Mouse (Mus musculus) spleen, adult 2 months (tissue): ENCODE results near the gene Nceh1. TPM values are rescaled to one million over a fixed set of nuclear protein-coding genes. Genes with fewer than 3 reads are reported as not detected.

Experiments
- DNase-seq, 2 experiments: peaks; one replicate each; pipeline versions ENCODE4 v3.0.0 to v3.0.0-alpha.2; 2012 to 2021; ENCODE audit warnings: low spot score in 2 of 2, low read depth in 1 of 2
- H3K27ac ChIP-seq: fragments of 200-500 bp; 2 replicates; pipeline ENCODE4 v1.5.1; 2012; ENCODE audit warnings: low read length, inconsistent platforms; ENCODE audit not compliant: insufficient read depth
- H3K27me3 ChIP-seq: fragments of 200-500 bp; 2 replicates; pipeline ENCODE4 v1.6.1; 2012; ENCODE audit warnings: mild to moderate bottlenecking, moderate library complexity, low read length, inconsistent platforms; ENCODE audit not compliant: control insufficient read depth, insufficient read depth
- H3K36me3 ChIP-seq: fragments of 200-500 bp; 2 replicates; pipeline ENCODE4 v1.6.1; 2012; ENCODE audit warnings: mild to moderate bottlenecking, low read length, inconsistent platforms; ENCODE audit not compliant: control insufficient read depth, insufficient read depth
- H3K4me1 ChIP-seq: fragments of 200-500 bp; 2 replicates; pipeline ENCODE4 v1.6.1; 2011; ENCODE audit warnings: inconsistent platforms; ENCODE audit not compliant: control insufficient read depth, insufficient read depth, insufficient read length
- H3K4me3 ChIP-seq: fragments of 200-500 bp; 2 replicates; pipeline ENCODE4 v1.5.1; 2011; ENCODE audit warnings: mild to moderate bottlenecking, inconsistent platforms; ENCODE audit not compliant: insufficient read depth, insufficient read length; ENCODE audit errors: extremely low read depth
- CTCF ChIP-seq: fragments of 200-500 bp; IDR thresholded peaks from 2 replicates; pipeline ENCODE4 v1.5.1; 2011; ENCODE audit warnings: mild to moderate bottlenecking, inconsistent platforms; ENCODE audit not compliant: insufficient read depth, insufficient read length, insufficient replicate concordance; ENCODE audit errors: extremely low read depth
- POLR2A ChIP-seq: fragments of 200-500 bp; IDR thresholded peaks from 2 replicates; pipeline ENCODE4 v1.6.1; 2011; ENCODE audit warnings: low read depth, low read length, inconsistent platforms
- WGBS: fragments of 180-500 bp; shearing (Covaris S2); methylation state at CpG from one replicate; pipeline ENCODE4 v1.1.7; 2018; 5-methylcytosine and 5-hydroxymethylcytosine counted together
- polyA plus RNA-seq: library from polyadenylated mRNA; depleted of rRNA; stranded (reverse); fragments of >200 nt; gene quantifications from 2 replicates; pipeline ENCODE4 v1.2.3, GENCODE M21; 2012

Gene Nceh1
- polyA plus RNA-seq, 1 experiment, result 23.0 TPM

GRCm38 (mm10) chr3:27258461-27258860 lies 75.7 kb downstream of the Nceh1 start:
- Histone ChIP-seq H3K36me3 (no peaks in the 10 kb centered on the region), H3K4me3 (peak overlapping the region; percentile 61), H3K27ac (no peak overlapping the region), H3K4me1 (no peaks in the 10 kb centered on the region), H3K27me3 (no peaks in the 10 kb centered on the region)
- DNase-seq, result peak in 1 of 2 experiments; percentile 15
- TF ChIP-seq CTCF (no peak), POLR2A (no peak)
- 16% methylated on average over 10 of the region's 10 CpGs for WGBS

- Histone ChIP-seq H3K4me1 (no peaks in the 10 kb centered on the region), H3K27ac (no peak overlapping the region), H3K27me3 (no peaks in the 10 kb centered on the region), H3K36me3 (no peaks in the 10 kb centered on the region), H3K4me3 (no peak overlapping the region)
- WGBS, result 95% methylated on average over 2 of the region's 2 CpGs
- DNase-seq, result no peak
- TF ChIP-seq POLR2A (no peak), CTCF (no peak)
These were observed 77.6 kb downstream of the Nceh1 start for GRCm38 (mm10) chr3:27260393-27260792.

GRCm38 (mm10) chr3:27267327-27267726 lies 84.6 kb downstream of the Nceh1 start:
- H3K27me3 ChIP-seq, result no peaks in the 10 kb centered on the region
- no peak for DNase-seq
- no peak overlapping the region for H3K4me3 ChIP-seq
- no peaks in the 10 kb centered on the region for H3K36me3 ChIP-seq
- 0 out of 2 replicates have a peak, but pooled peaks cover 2% of the 10 kb centered on the region for H3K4me1 ChIP-seq
- H3K27ac ChIP-seq, result no peak overlapping the region
- WGBS, result 92% methylated on average over 5 of the region's 5 CpGs
- TF ChIP-seq CTCF (no peak), POLR2A (no peak)

- Histone ChIP-seq H3K4me1 (0 out of 2 replicates have a peak, but pooled peaks cover 2% of the 10 kb centered on the region), H3K4me3 (no peak overlapping the region), H3K27me3 (no peaks in the 10 kb centered on the region), H3K27ac (no peak overlapping the region), H3K36me3 (no peaks in the 10 kb centered on the region)
- TF ChIP-seq POLR2A (no peak), CTCF (no peak)
- WGBS, result 80% methylated on average over 4 of the region's 4 CpGs
- no peak for DNase-seq
These were observed 85.1 kb downstream of the Nceh1 start for GRCm38 (mm10) chr3:27267887-27268286.

DNA sequence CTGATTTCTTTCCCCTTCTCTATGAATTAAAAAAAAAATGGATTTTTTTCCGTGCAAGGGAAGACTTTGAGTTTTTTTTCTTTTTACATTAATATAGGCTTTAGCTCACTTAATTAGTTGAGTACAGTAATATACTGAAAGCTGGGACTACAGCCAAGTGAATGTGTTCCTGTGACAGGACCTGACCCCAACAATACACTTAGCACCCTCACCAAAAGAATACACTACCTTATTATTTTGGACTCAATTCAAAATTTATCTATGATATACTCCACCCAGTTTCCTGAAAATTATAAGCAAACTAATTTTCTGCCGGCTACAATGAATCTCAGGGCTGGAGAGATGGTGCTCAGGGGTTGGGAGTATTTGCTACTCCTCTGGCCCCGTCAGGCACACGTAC lies 86.4 kb downstream of the Nceh1 start:
- TF ChIP-seq POLR2A (no peak), CTCF (no peak)
- no peak for DNase-seq
- Histone ChIP-seq H3K36me3 (no peaks in the 10 kb centered on the region), H3K4me1 (0 out of 2 replicates have a peak, but pooled peaks cover 2% of the 10 kb centered on the region), H3K27ac (no peak overlapping the region), H3K4me3 (no peak overlapping the region), H3K27me3 (no peaks in the 10 kb centered on the region)
- 85% methylated on average over 4 of the region's 4 CpGs for WGBS

DNA sequence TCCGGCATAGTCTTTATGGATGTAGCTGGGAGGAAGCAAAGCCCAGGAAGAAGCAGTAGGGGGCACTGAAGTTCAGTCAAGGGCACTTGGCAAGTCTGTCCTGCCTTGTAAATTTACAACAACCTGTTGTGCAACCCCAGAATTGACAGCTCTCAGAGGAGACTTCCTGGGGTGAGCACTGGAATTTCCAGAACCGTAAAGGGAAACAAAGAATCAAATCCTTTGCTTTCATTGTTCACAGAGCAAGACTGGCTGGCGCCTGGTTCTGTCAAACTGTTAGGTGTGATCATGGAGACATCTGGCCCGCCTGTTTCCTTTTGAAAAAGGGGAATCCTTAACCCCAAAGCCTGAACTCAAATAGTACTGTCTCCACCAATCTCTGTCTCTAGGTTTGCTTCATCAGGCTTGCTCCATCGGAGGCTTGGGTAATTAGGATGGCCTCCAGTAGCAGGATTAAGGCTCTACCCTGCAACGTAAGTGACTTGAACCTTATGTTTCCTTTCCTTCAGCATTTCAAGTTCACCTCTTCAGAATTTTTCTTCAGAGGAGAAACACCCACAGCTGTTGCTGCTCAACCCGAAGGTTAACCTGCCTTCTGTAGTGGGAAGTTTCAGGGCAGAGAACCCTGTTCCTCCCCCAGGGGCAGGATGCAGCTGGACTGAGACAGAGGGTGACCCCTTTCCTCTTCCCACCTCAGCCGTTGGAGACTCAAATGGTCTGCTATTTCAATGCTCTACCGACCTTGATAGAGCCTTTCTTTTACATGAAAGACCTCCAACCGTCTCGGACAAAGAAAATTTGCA lies 87.6 kb downstream of the Nceh1 start:
- Histone ChIP-seq H3K27me3 (no peaks in the 10 kb centered on the region), H3K4me3 (no peak overlapping the region), H3K36me3 (no peaks in the 10 kb centered on the region), H3K4me1 (0 out of 2 replicates have a peak, but pooled peaks cover 2% of the 10 kb centered on the region), H3K27ac (peak overlapping the region; percentile 28; the same call in 1 of the 2 replicates)
- WGBS, result 7% methylated on average over 11 of the region's 11 CpGs
- peak; percentile 2; the same call in 1 of the 2 replicates for TF ChIP-seq CTCF
- no peak for TF ChIP-seq POLR2A
- peak in 1 of 2 experiments; percentile 14 for DNase-seq
